Mouse (Mus musculus) neural tube, embryonic 14.5 days (tissue): Measurements from ENCODE around the gene Luc7l2. TPM values are rescaled to one million over a fixed set of nuclear protein-coding genes. Genes with fewer than 3 reads are reported as not detected.
"Not testable (repeated sequence)": the region's sequence is repeated elsewhere in the genome, so short reads cannot be mapped to it uniquely, and the experiment has no call there.

Source experiments
- ATAC-seq: fragments of 200-750 bp; cut with Nextera tagmentation; 2 replicates; pipeline ENCODE4 v1.8.0; 2017; ENCODE audit warnings: low read depth, mild to moderate bottlenecking, moderate TSS enrichment, moderate library complexity
- H3K27ac ChIP-seq: fragments of 300-500 bp; sonication (generic); 2 replicates; pipeline ENCODE4 v1.5.1; 2014; ENCODE audit warnings: low read depth, mild to moderate bottlenecking, control low read depth, low read length, moderate library complexity, mixed read lengths
- H3K27me3 ChIP-seq: fragments of 300-500 bp; sonication (generic); 2 replicates; pipeline ENCODE4 v1.6.1; 2014; ENCODE audit warnings: low read length; ENCODE audit not compliant: control insufficient read depth, insufficient read depth
- H3K36me3 ChIP-seq: fragments of 300-500 bp; sonication (generic); 2 replicates; pipeline ENCODE4 v1.6.1; 2014; ENCODE audit warnings: low read length, mixed read lengths; ENCODE audit not compliant: control insufficient read depth, insufficient read depth
- H3K4me1 ChIP-seq: fragments of 300-500 bp; sonication (generic); 2 replicates; pipeline ENCODE4 v1.6.1; 2014; ENCODE audit warnings: low read length; ENCODE audit not compliant: control insufficient read depth, insufficient read depth
- H3K4me2 ChIP-seq: fragments of 300-500 bp; sonication (generic); 2 replicates; pipeline ENCODE4 v1.6.1; 2014; ENCODE audit warnings: mild to moderate bottlenecking, low read depth, low read length, control low read depth
- H3K4me3 ChIP-seq: fragments of 300-500 bp; sonication (generic); 2 replicates; pipeline ENCODE4 v1.5.1; 2014; ENCODE audit warnings: low read depth, low read length, control low read depth, mixed read lengths
- H3K9ac ChIP-seq: fragments of 300-500 bp; sonication (generic); replicated peaks from 2 replicates; pipeline ENCODE4 v1.6.1; 2014; ENCODE audit warnings: low read depth, mild to moderate bottlenecking, control low read depth, low read length, mixed read lengths
- H3K9me3 ChIP-seq: fragments of 300-500 bp; sonication (generic); 2 replicates; pipeline ENCODE4 v1.6.1; 2016; ENCODE audit warnings: low read length; ENCODE audit not compliant: control insufficient read depth
- WGBS: fragments of 180-500 bp; shearing (Covaris S2); extraction: QIAGEN DNeasy Blood & Tissue Kit; methylation state at CpG from one replicate; pipeline ENCODE4 v1.1.7; 2014; 5-methylcytosine and 5-hydroxymethylcytosine counted together
- polyA plus RNA-seq: library from polyadenylated mRNA; unstranded; fragments of >200 nt; fragmentation: Nextera tagmentation; extraction: Ambion mirVana; gene quantifications from 2 replicates; pipeline ENCODE4 v1.2.1, GENCODE M21; 2014

The Luc7l2 gene
- polyA plus RNA-seq, 1 experiment from 2014 or later: 79.8 TPM

GRCm38 (mm10) chr6:38534640-38535365, 16.3 kb upstream of the Luc7l2 start:
- Histone ChIP-seq H3K27me3 (no peaks in the 10 kb centered on the region), H3K4me3 (peak overlapping the region; percentile 79), H3K4me2 (peak overlapping the region; percentile 49), H3K4me1 (no peaks in the 10 kb centered on the region), H3K9ac (peak overlapping the region; percentile 92), H3K9me3 (no peaks in the 10 kb centered on the region), H3K36me3 (no peaks in the 10 kb centered on the region), H3K27ac (peak overlapping the region; percentile 98)
- ATAC-seq: peak; percentile 70
- WGBS: under 1% methylated on average over 53 of the region's 53 CpGs

- no peaks in the 10 kb centered on the region for H3K4me1 ChIP-seq
- H3K27ac ChIP-seq: peak overlapping the region; percentile 98
- H3K27me3 ChIP-seq: no peaks in the 10 kb centered on the region
- H3K9ac ChIP-seq: peak overlapping the region; percentile 92
- no peak for ATAC-seq
- peak overlapping the region; percentile 79 for H3K4me3 ChIP-seq
- peak overlapping the region; percentile 49 for H3K4me2 ChIP-seq
- no peaks in the 10 kb centered on the region for H3K9me3 ChIP-seq
- no peaks in the 10 kb centered on the region for H3K36me3 ChIP-seq
- 2% methylated on average over 9 of the region's 9 CpGs for WGBS
These were observed 15.8 kb upstream of the Luc7l2 start for GRCm38 (mm10) chr6:38535366-38535690.

GRCm38 (mm10) chr6:38535788-38536187, 15.3 kb upstream of the Luc7l2 start:
- Histone ChIP-seq H3K4me1 (no peaks in the 10 kb centered on the region), H3K4me3 (peak overlapping the region; percentile 79), H3K27me3 (no peaks in the 10 kb centered on the region), H3K36me3 (no peaks in the 10 kb centered on the region), H3K9ac (no peak overlapping the region), H3K9me3 (no peaks in the 10 kb centered on the region), H3K27ac (no peak overlapping the region), H3K4me2 (peak overlapping the region; percentile 49)
- WGBS: 80% methylated on average over 1 of the region's 1 CpGs
- no peak for ATAC-seq

GRCm38 (mm10) chr6:38544141-38544540, 7.0 kb upstream of the Luc7l2 start:
- H3K27me3 ChIP-seq, H3K4me3 ChIP-seq, H3K9me3 ChIP-seq, H3K36me3 ChIP-seq, H3K27ac ChIP-seq, ATAC-seq, H3K4me2 ChIP-seq, H3K4me1 ChIP-seq, H3K9ac ChIP-seq: not testable (repeated sequence)
- WGBS: 88% methylated on average over 3 of the region's 5 CpGs

GRCm38 (mm10) chr6:38547005-38547404, 4.1 kb upstream of the Luc7l2 start:
- not testable (repeated sequence) for H3K4me1 ChIP-seq, H3K27me3 ChIP-seq, ATAC-seq, H3K9ac ChIP-seq, H3K36me3 ChIP-seq, H3K9me3 ChIP-seq, H3K4me2 ChIP-seq, H3K4me3 ChIP-seq, H3K27ac ChIP-seq
- 92% methylated on average over 2 of the region's 2 CpGs for WGBS

GRCm38 (mm10) chr6:38547707-38548106, 3.4 kb upstream of the Luc7l2 start:
- H3K9me3 ChIP-seq: no peaks in the 10 kb centered on the region
- 97% methylated on average over 1 of the region's 1 CpGs for WGBS
- no peak overlapping the region for H3K4me3 ChIP-seq
- no peak overlapping the region for H3K4me2 ChIP-seq
- ATAC-seq: no peak
- H3K27me3 ChIP-seq: no peaks in the 10 kb centered on the region
- H3K9ac ChIP-seq: no peak overlapping the region
- H3K4me1 ChIP-seq: no peaks in the 10 kb centered on the region
- no peaks in the 10 kb centered on the region for H3K36me3 ChIP-seq
- no peak overlapping the region for H3K27ac ChIP-seq

- WGBS: 96% methylated on average over 7 of the region's 7 CpGs
- not testable (repeated sequence) for H3K27me3 ChIP-seq, H3K9ac ChIP-seq, H3K36me3 ChIP-seq, ATAC-seq, H3K9me3 ChIP-seq, H3K4me3 ChIP-seq, H3K4me1 ChIP-seq, H3K27ac ChIP-seq, H3K4me2 ChIP-seq
These were observed 2.5 kb upstream of the Luc7l2 start for GRCm38 (mm10) chr6:38548595-38548994.

GRCm38 (mm10) chr6:38549840-38550239, 1.3 kb upstream of the Luc7l2 start:
- not testable (repeated sequence) for H3K4me3 ChIP-seq, H3K4me1 ChIP-seq, H3K36me3 ChIP-seq, H3K27ac ChIP-seq, ATAC-seq, H3K9me3 ChIP-seq, H3K27me3 ChIP-seq
- H3K4me2 ChIP-seq: peak overlapping the region; percentile 74; the same call in 1 of the 2 replicates
- WGBS: 78% methylated on average over 6 of the region's 6 CpGs
- peak overlapping the region; percentile 66; the same call in 1 of the 2 replicates for H3K9ac ChIP-seq

- no peaks in the 10 kb centered on the region for H3K27me3 ChIP-seq
- H3K4me2 ChIP-seq: peak overlapping the region; percentile 74
- ATAC-seq: peak; percentile 22; the same call in 1 of the 2 replicates
- H3K4me1 ChIP-seq: peaks cover 10% of the 10 kb centered on the region
- no peaks in the 10 kb centered on the region for H3K9me3 ChIP-seq
- no peaks in the 10 kb centered on the region for H3K36me3 ChIP-seq
- peak overlapping the region; percentile 57 for H3K4me3 ChIP-seq
- peak overlapping the region; percentile 100 for H3K27ac ChIP-seq
- H3K9ac ChIP-seq: peak overlapping the region; percentile 66
- WGBS: 8% methylated on average over 28 of the region's 28 CpGs
These were observed 678 bp upstream of the Luc7l2 start for GRCm38 (mm10) chr6:38550250-38551061.
